Mouse (Mus musculus): ENCODE data around the gene Elavl4.

Elavl4 gene

GRCm38 (mm10) chr4:110351178-110352000 is at the start of gene Elavl4:
Gene Elavl4 (minus strand): TSS chr4:110351909.
- no peak for DNase-seq (ENCODE audit: low read depth)

GRCm38 (mm10) chr4:110397618-110398045 is 45.9 kb upstream of the Elavl4 start, which contains the start of gene Agbl4:
Gene Agbl4 (plus strand): TSS chr4:110397661.
- DNase-seq (ENCODE audit: low read depth), result no peak

DNA sequence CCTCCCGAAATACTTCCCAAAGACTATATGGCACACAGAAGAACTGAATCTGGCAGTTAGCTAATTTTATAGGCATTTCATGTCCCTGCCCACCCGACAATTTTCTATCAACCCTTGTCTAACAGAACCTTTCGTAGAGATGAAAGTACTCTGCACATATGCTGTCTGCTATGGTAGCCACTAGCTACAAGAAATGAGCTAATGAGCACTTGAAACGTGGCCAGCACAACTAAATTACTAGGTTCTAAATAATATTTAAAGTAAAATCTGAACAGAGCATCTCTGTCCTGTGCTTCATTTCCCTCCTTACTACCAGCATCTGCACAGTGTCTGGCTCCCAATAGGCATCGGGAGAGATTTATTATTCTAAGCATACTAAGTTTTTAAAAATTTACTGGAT is 44.5 kb upstream of the Elavl4 start:
- DNase-seq (ENCODE audit: low read depth), result no peak

GRCm38 (mm10) chr4:110360568-110360967 is 8.9 kb upstream of the Elavl4 start:
- no peak for DNase-seq (ENCODE audit: low read depth)

DNA sequence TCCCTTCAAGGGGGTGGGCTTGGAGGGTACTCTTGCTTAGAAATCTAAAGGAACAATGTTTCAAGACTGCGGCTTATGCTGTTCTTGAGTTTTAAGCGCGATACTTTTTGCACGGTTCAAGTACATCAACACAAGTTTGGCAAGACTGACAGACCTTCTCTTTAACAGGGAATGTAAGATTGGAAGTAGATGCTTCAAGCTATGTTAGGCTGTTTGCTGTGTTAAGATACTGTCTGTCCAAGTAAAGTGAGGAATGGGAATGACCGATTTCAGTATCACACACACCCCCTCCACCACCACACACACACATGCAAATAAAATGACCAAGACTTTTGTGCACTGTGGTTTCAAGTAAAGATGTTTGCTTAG is 276 bp upstream of the Elavl4 start:
- DNase-seq (ENCODE audit: low read depth), result no peak

DNA sequence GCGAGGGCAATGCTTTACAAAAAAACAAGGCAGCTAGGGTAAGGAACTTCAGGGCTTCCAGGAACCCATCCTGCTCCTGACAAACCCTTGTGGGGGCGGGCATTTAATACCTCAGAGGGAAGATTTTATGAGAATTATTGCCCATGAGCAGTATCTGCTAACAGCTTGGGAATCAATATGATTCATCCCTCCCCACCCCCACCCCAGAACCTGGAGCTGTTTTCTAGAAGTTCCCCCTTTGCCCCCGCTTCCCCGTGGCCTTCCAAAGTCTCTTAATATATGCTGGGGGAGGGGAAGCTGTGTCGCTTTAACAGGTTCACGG is 892 bp downstream of the Elavl4 start:
- no peak for DNase-seq (ENCODE audit: low read depth)

DNA sequence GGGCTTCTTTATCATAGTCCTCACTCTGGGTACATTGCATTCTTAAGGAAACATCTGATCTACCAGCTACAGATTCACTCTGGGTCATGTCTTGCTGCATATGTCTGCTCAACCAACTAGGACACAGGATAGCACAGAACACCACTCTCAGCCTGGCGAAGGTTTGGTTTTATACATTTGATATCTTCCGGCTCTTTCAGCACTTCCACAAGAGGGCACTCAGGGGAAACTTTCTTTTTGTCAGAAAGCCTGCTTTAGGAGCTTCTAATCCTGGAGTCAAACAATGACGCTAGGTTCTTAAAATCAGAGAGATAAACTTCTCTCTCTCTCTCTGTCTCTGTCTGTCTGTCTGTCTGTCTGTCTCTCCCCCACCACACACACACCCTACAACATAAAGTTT is 27.8 kb downstream of the Elavl4 start:
- peak; percentile 29 for DNase-seq (ENCODE audit: low read depth)

DNA sequence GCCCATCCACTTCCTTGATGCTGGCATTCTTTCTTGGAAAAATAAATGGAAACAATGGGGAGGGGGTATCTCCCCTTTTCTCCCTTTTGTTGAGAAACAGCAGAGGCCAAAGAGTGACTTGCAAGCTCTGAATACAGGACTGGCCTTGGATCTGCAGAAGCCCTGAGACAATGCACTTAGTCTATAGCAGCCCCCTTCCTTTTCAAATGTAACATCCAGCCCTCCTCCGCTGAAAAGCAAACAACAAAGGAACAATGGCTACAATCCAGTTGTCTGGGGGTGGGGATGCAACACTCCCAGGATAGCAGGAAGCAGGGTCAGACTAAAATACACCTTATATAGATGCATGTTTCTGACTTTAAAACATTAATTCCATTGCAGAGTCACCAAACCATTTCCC is 39.6 kb downstream of the Elavl4 start:
- DNase-seq (ENCODE audit: low read depth), result no peak

- DNase-seq (ENCODE audit: low read depth), result no peak
Measured at GRCm38 (mm10) chr4:110306972-110307371, 44.7 kb downstream of the Elavl4 start.

DNA sequence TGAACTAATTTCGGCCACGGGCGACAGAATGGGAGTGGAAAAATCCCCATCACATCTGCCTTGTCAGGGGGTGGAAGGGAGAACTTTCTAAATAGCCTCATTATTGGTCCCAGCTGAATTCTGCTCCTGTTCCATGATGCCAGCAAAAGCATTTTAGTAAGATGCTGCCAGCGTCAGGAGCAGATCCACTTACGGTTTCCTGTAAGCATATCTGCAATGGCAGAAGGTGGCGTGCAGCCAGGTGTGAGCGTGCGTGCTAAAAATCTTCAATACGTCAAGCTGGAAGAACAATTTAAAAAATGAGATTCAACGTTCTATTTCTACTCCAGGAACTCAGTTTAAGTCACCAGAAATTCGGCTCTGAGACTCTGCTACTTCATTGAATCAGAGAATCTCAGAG is 45.1 kb downstream of the Elavl4 start:
- no peak for DNase-seq (ENCODE audit: low read depth)

- DNase-seq (ENCODE audit: low read depth), result peak; percentile 1
Measured at GRCm38 (mm10) chr4:110295793-110296192, 55.9 kb downstream of the Elavl4 start.

DNA sequence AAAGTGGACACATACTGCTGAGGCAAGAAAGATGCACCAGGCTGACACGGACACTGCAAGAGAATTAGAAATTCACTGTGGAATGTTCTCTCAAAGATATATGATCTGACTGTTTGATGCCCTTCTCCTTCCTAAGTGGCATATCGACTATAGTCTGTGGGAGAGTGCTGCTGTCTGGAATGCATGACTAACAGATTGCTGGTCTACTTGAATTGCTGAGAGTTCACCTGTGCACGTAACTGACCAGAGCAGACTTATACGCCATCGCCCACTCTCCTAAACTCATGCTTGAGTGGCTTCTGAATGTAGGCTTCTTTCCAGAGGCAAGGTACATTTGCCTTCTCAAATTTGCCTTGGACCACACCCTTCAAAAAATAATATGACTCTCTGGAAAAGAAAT is 58.5 kb downstream of the Elavl4 start:
- DNase-seq (ENCODE audit: low read depth), result no peak

GRCm38 (mm10) chr4:110292471-110292870 is 59.2 kb downstream of the Elavl4 start:
- no peak for DNase-seq (ENCODE audit: low read depth)

- DNase-seq (ENCODE audit: low read depth), result no peak
Measured at GRCm38 (mm10) chr4:110290544-110291095, 61.1 kb downstream of the Elavl4 start.

DNA sequence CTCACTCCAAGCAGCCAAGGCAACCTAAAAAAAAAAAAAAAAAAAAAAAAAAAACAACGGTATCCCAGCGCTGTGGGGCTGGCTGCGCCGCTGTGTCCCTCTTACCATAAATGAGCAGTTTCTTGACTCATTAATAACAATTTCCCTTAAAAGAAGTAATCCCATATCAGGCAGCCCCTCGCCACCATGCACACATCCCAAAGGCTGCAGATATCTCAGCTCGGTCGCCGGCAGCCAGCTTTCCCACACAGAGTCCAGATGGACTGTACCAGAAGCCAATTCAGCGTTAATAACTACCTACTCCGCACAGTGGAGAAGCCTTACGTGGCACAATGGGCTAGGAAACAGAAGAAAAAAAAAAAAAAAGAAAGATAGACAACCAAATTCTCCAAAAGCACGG is 61.7 kb downstream of the Elavl4 start:
- no peak for DNase-seq (ENCODE audit: low read depth)

GRCm38 (mm10) chr4:110287412-110288067 is 64.2 kb downstream of the Elavl4 start:
- peak; percentile 6 for DNase-seq (ENCODE audit: low read depth)

- DNase-seq (ENCODE audit: low read depth), result no peak
Measured at GRCm38 (mm10) chr4:110286841-110287240, 64.9 kb downstream of the Elavl4 start.

DNA sequence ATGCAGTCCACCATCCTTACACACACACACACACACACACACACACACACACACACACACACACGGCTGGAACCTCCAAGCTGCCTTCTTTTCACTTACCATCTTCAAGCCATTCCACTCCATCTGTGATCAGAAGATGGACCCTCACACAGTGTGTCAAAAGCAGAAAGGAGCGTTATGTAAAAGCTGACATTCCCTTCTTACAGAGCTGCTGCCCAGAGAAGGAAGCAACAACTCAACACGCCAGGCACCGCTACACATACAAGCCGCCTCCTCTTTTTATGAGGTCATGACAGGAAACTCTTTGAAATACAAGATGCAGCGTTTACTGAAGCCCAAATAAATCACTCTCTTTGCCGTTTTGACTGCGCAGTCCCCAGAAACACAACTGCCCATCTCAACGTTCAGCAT is 65.3 kb downstream of the Elavl4 start:
- DNase-seq (ENCODE audit: low read depth), result no peak

- DNase-seq (ENCODE audit: low read depth), result no peak
Measured at GRCm38 (mm10) chr4:110285346-110286330, 66.1 kb downstream of the Elavl4 start.

DNA sequence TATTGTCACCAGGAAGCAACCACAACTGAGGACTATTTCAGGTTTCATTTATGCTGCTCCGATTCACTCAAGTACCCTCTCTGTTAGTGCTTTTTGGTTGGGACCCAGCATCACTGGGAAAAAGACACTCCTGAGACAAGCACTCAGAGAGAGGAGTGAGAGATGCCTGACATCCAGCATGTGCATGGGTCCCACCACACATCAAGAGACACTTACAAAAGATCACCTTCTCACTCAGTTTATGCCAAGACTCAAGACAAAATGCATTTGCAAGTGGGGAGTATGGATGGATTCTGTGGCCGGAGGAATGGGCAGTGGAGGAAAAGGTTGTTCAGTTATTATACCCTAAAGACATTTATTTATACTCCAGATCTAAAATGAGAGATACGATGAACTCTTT is 67.3 kb downstream of the Elavl4 start:
- DNase-seq (ENCODE audit: low read depth), result no peak

GRCm38 (mm10) chr4:110270046-110270445 is 81.7 kb downstream of the Elavl4 start:
- DNase-seq (ENCODE audit: low read depth), result no peak
